Mouse (Mus musculus) C2C12 (cell line): ENCODE data around the gene Surf4. TPM values are rescaled to one million over a fixed set of nuclear protein-coding genes. Genes with fewer than 3 reads are reported as not detected.
A peak's percentile ranks its signal among the peaks of the same experiment; 100 is the strongest.

Experiments
- H3K27me3 ChIP-seq: one replicate; pipeline ENCODE4 v1.6.1; 2011; ENCODE audit not compliant: control insufficient read depth, insufficient read depth, insufficient read length
- H3K36me3 ChIP-seq: one replicate; pipeline ENCODE4 v1.6.1; 2011; ENCODE audit not compliant: control insufficient read depth, insufficient read depth
- H3K4me3 ChIP-seq: one replicate; pipeline ENCODE4 v1.5.1; 2011; ENCODE audit warnings: mild to moderate bottlenecking, control low read depth; ENCODE audit not compliant: poor library complexity, insufficient read depth, severe bottlenecking
- H3K79me2 ChIP-seq: one replicate; pipeline ENCODE4 v1.6.1; 2011; ENCODE audit not compliant: control insufficient read depth, insufficient read depth
- H3K79me3 ChIP-seq: one replicate; pipeline ENCODE4 v1.6.1; 2011; ENCODE audit warnings: low read depth, control low read depth
- H3ac ChIP-seq: one replicate; pipeline ENCODE3; 2011; ENCODE audit warnings: low read depth; ENCODE audit not compliant: control insufficient read depth, insufficient read length
- CEBPB ChIP-seq: IDR thresholded peaks from one replicate; pipeline ENCODE4 v1.6.1; 2011; ENCODE audit warnings: low read depth, mild to moderate bottlenecking, control low read depth, moderate library complexity
- CTCF ChIP-seq: IDR thresholded peaks from one replicate; pipeline ENCODE4 v1.5.1; 2011; ENCODE audit not compliant: control insufficient read depth, insufficient read depth, insufficient read length
- FOSL1 ChIP-seq: IDR thresholded peaks from one replicate; pipeline ENCODE4 v1.8.0; 2011; ENCODE audit warnings: mild to moderate bottlenecking, low read length; ENCODE audit not compliant: poor library complexity, insufficient read depth, severe bottlenecking
- MAX ChIP-seq: IDR thresholded peaks from one replicate; pipeline ENCODE4 v1.6.1; 2011; ENCODE audit warnings: mild to moderate bottlenecking, control low read depth
- MYOD1 ChIP-seq: IDR thresholded peaks from one replicate; pipeline ENCODE4 v1.6.1; 2011; ENCODE audit warnings: low read depth; ENCODE audit not compliant: control insufficient read depth, insufficient read length
- MYOG ChIP-seq: IDR thresholded peaks from one replicate; pipeline ENCODE4 v1.6.1; 2011; ENCODE audit not compliant: control insufficient read depth, insufficient read length; ENCODE audit errors: extremely low read depth
- USF1 ChIP-seq: IDR thresholded peaks from one replicate; pipeline ENCODE4 v1.6.1; 2011; ENCODE audit warnings: low read depth, mild to moderate bottlenecking, control low read depth, moderate library complexity
- polyA plus RNA-seq: library from polyadenylated mRNA; unstranded; fragments of >200 nt; fragmentation: generic; extraction: Trizol; gene quantifications from one replicate; pipeline ENCODE4 v1.2.1, GENCODE M21; 2012; ENCODE audit warnings: missing spikeins

The Surf4 gene
- polyA plus RNA-seq, 1 experiment = 165 TPM

DNA sequence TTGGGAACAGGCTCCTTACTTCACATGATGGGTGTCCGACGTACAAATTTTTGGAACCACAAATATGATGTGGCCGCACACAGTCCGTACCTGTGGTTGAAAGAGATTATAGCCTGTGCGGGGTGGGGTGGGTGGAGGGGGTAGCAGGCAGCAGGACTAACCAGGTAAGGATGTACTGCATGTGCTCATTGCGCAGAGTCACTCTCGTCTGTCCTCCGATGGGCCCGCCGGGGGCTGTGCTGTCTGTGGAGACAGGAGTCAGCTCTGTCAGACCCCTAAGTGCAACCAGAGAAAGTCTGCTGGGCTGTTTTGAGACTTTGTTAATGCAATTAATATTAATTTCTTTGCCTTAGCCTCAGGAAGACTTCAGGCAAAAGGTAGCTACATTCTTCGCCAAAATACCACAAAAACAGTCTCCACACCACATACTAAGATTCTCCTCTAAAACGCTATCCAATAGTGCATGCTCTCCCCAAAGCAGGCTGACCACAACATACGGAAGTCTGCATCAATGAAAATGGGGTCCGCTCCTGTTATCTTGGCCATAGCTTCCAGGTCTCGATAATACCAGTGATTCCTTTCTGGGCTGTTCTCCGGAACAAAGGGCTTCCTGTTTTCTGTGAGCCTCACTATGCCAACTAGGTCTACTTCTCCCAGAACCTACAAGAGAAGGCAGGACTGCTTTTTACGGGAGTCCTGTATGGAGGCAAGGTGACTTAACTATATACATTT lies 20.1 kb downstream of the Surf4 start:
- Histone ChIP-seq H3K4me3 (no peak overlapping the region), H3ac (peak overlapping the region; percentile 22), H3K79me2 (peaks cover 100% of the 10 kb centered on the region), H3K36me3 (peaks cover 65% of the 10 kb centered on the region), H3K79me3 (peaks cover 75% of the 10 kb centered on the region), H3K27me3 (no peaks in the 10 kb centered on the region)
- TF ChIP-seq USF1 (no peak), MYOD1 (no peak), MYOG (no peak), FOSL1 (no peak), CTCF (no peak), CEBPB (no peak), MAX (no peak)

DNA sequence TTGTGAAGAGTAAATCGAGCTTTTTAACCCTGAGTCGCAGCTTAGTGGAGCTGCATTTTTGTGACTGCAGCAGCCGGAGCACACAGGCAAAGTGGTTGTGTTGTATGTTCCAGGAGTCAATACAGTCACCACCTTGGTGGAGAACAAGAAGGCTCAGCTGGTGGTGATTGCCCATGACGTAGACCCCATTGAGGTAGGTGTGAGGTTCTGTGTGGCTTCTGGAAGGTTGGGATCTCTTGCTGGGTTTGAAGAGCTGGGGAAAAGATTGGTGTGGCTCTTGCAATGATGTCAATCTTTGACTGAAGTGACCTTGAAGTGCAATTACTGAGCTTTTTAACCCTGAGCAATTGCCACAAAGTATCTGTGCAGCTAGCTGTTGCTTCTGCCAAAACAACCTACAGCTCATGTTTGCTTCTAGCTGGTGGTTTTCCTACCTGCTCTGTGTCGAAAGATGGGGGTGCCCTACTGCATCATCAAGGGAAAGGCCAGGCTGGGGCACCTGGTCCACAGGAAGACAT lies 21.4 kb downstream of the Surf4 start:
- Histone ChIP-seq H3K27me3 (no peaks in the 10 kb centered on the region), H3K79me3 (peaks cover 74% of the 10 kb centered on the region), H3K79me2 (peaks cover 100% of the 10 kb centered on the region), H3K4me3 (peak overlapping the region; percentile 78), H3ac (peak overlapping the region; percentile 93), H3K36me3 (peaks cover 65% of the 10 kb centered on the region)
- TF ChIP-seq CEBPB (no peak), USF1 (no peak), FOSL1 (no peak), MYOG (no peak), MAX (no peak), MYOD1 (no peak), CTCF (no peak)

DNA sequence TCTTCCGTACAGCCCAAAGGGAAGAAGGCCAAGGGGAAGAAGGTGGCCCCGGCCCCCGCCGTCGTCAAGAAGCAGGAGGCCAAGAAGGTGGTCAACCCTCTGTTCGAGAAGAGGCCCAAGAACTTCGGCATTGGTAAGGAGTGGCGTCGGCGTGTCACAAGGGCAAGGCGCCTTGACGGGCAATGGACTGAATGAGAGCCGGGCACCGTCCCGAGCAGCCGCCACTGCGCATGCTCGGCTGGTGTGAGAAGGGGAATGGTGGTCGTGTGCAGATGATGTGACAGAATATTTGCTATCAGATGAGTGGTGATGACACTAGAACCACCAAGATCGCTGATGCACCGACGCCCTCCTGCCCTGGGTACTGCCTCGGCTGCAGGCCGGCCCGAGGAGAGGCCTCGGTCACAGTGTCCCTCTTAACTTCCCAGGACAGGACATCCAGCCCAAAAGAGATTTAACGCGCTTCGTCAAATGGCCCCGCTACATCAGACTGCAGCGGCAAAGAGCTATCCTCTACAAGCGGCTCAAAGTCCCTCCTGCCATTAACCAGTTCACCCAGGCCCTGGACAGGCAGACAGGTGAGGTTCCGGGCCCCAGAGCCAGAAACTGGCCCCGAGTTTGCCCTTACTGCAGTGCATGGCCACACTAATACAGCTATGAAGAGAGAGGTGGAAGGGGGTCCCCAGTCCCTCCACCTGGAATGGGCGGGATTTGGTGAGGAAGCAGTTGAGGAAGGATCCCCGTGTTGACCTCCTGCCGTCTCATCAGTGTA lies 22.5 kb downstream of the Surf4 start:
- H3K79me2 ChIP-seq = peaks cover 100% of the 10 kb centered on the region
- peak overlapping the region; percentile 78 for H3K4me3 ChIP-seq
- H3K27me3 ChIP-seq = no peaks in the 10 kb centered on the region
- H3ac ChIP-seq = peak overlapping the region; percentile 93
- peaks cover 78% of the 10 kb centered on the region for H3K79me3 ChIP-seq
- H3K36me3 ChIP-seq = peaks cover 72% of the 10 kb centered on the region
- TF ChIP-seq MAX = peak; percentile 11
- TF ChIP-seq CTCF = no peak
- TF ChIP-seq USF1 = no peak

DNA sequence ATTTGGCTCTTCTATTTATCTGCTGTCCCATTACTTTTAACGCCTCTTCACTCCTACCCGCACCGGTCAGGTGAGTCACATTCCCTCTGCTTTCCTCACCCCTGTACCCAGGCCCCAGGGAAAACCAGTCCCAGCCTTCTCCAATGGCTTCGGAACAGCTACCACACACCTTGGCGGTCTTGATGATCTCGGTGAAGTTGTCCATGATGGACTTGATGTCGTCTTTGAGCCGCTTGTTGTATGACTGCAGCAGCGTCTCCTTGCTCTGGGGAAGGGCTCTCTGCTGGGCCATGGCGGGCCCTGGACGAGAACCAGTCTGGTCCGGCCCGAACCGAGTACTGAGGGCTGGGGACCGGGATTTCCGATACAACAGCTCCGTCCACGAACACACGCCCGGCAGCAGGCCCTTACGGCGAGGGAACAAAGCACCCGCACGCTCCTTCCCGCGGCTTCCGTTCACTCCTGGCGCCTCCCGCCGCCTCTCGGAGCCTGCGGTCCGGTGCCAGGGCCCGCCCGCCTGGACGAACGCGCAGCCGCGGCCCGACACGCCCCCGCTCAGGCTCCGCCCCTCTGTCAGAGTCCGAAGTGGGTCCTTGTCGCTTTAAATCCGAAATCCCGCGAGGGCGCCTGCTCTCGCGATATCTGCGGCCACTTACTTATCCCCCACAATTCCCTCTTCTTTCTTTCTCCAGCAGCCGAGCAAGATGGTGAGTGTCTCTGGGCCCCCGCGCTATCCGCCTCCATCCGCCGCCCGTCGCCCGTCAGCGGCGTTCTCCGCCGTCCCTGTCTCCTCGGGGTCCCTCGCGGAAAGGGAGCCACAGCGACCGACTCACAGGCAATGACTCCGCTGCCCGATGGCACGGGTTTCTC lies 23.4 kb downstream of the Surf4 start, which contains the start of the genes Med22 and Rpl7a:
TSS of gene Med22 (minus strand) at position 554 of the 870 bp plus-strand sequence.
TSS of gene Rpl7a (plus strand) at position 641 of the 870 bp plus-strand sequence.
- TF ChIP-seq CEBPB (no peak), MAX (peak; percentile 7), FOSL1 (no peak)
- peaks cover 100% of the 10 kb centered on the region for H3K79me2 ChIP-seq
- peaks cover 80% of the 10 kb centered on the region for H3K36me3 ChIP-seq
- peaks cover 75% of the 10 kb centered on the region for H3K79me3 ChIP-seq
- no peaks in the 10 kb centered on the region for H3K27me3 ChIP-seq
- peak within 1 kb of the TSS; percentile 93 for H3ac ChIP-seq
- peak within 1 kb of the TSS; percentile 84 for H3K4me3 ChIP-seq

DNA sequence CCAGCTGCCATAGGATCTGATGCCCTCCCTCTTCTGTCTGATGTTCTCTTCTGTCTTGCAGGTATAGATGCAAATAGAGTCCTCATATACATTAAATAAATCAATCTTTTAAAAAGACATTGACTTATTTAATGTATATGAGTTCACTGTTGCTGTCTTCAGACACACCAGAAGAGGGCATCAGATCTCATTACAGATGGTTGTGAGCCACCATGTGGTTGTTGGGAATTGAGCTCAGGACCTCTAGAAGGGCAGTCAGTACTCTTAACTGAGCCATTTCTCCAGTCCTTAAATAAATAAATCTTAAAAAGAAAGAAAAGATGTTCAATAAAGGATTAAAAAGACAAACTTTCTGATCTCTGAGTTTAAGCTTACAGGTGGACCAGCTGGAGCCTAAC lies 24.3 kb downstream of the Surf4 start:
- peaks cover 80% of the 10 kb centered on the region for H3K36me3 ChIP-seq
- H3K79me2 ChIP-seq = peaks cover 100% of the 10 kb centered on the region
- TF ChIP-seq MYOG (no peak), FOSL1 (no peak), USF1 (no peak), CTCF (no peak), CEBPB (no peak), MYOD1 (no peak), MAX (no peak)

More for the DNA sequence above, 24.3 kb downstream of the Surf4 start:
- Histone ChIP-seq H3K79me3 (peaks cover 68% of the 10 kb centered on the region), H3K4me3 (peak overlapping the region; percentile 84), H3ac (peak overlapping the region; percentile 84), H3K27me3 (no peaks in the 10 kb centered on the region)
